Mouse (Mus musculus) G1E (cell line): Measurements from ENCODE around the gene Med6. TPM values are rescaled to one million over a fixed set of nuclear protein-coding genes. Genes with fewer than 3 reads are reported as not detected.

Source experiments
- ATAC-seq: 2 replicates; pipeline ENCODE4 v1.8.0; 2016; ENCODE audit warnings: mild to moderate bottlenecking; ENCODE audit not compliant: insufficient number of reproducible peaks, poor library complexity, low FRiP score, severe bottlenecking; ENCODE audit errors: extremely low read depth
- DNase-seq: peaks from one replicate; pipeline ENCODE4 v3.0.0; 2012; ENCODE audit warnings: low spot score
- H3K27me3 ChIP-seq: 2 replicates; pipeline ENCODE4 v1.6.1; 2012; ENCODE audit warnings: mild to moderate bottlenecking, low read length, inconsistent platforms; ENCODE audit not compliant: insufficient read depth
- H3K36me3 ChIP-seq: replicated peaks from 2 replicates; pipeline ENCODE3; 2012; ENCODE audit warnings: mild to moderate bottlenecking, inconsistent platforms
- H3K4me1 ChIP-seq: 2 replicates; pipeline ENCODE4 v1.6.1; 2012; ENCODE audit warnings: low read depth, low read length, inconsistent platforms, mixed read lengths; ENCODE audit not compliant: insufficient read depth
- H3K4me3 ChIP-seq: 2 replicates; pipeline ENCODE4 v1.5.1; 2012; ENCODE audit warnings: low read depth, mild to moderate bottlenecking, inconsistent platforms, low read length, moderate library complexity, mixed read lengths
- H3K9me3 ChIP-seq: replicated peaks from 2 replicates; pipeline ENCODE4 v1.6.1; 2012; ENCODE audit warnings: inconsistent platforms
- CTCF ChIP-seq: IDR thresholded peaks from 2 replicates; pipeline ENCODE4 v1.5.1; 2012; ENCODE audit warnings: low read depth, low read length, inconsistent platforms, mixed read lengths
- GATA1 ChIP-seq: IDR thresholded peaks from 2 replicates; pipeline ENCODE4 v1.6.1; 2012; ENCODE audit warnings: borderline replicate concordance, low read length, inconsistent platforms, mixed read lengths
- GATA2 ChIP-seq: IDR thresholded peaks from 2 replicates; pipeline ENCODE4 v1.6.1; 2012; ENCODE audit warnings: low read depth, low read length, inconsistent platforms, borderline replicate concordance
- POLR2AphosphoS5 ChIP-seq: IDR thresholded peaks from 2 replicates; pipeline ENCODE4 v1.6.1; 2012; ENCODE audit warnings: low read depth, low read length, inconsistent platforms; ENCODE audit not compliant: insufficient replicate concordance
- TAL1 ChIP-seq: conservative IDR thresholded peaks from 2 replicates; pipeline ENCODE4 v1.6.1; 2012; ENCODE audit warnings: low read depth, low read length, inconsistent platforms, mixed read lengths
- polyA plus RNA-seq: library from polyadenylated mRNA; stranded (reverse); fragments of >175 nt; gene quantifications from 2 replicates; pipeline ENCODE4 v1.2.3, GENCODE M21; 2012
- total RNA-seq, 2 experiments: library from RNA; stranded (forward) in 1 of 2; stranded (reverse) in 1 of 2; fragments of 200-1000 nt in 1 of 2; fragments of >200 nt in 1 of 2; fragmentation: Nextera tagmentation in 1 of 2; gene quantifications; 2 replicates each; pipeline ENCODE4 v1.2.3; 2014 to 2017

Med6 gene
- total and polyA plus RNA-seq, 3 experiments = 4.2 to 180 (median 45.0) TPM

DNA sequence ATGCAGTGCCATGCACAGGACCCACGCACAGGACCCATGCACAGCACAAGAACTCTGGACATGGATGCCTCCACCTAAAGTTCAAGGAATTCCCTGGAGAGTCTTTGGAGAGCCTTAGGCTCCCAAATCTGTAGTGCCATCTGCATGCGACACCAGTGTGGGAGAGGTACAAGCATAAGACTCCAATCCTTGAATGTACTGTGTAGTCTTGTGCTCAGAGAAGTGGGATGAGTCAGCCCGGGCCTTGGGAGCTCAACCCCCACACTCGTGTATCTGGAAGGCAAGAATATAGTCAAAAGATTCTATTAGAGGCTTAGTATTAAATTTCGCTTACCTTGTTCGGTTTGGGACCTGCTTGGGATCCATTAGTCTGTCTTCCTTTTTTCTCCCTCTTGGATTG, 21.0 kb upstream of the Med6 start:
- no peak overlapping the region for H3K4me3 ChIP-seq
- ATAC-seq (no peak), DNase-seq (no peak)
- TF ChIP-seq GATA1 (no peak), TAL1 (no peak), CTCF (no peak), GATA2 (no peak), POLR2AphosphoS5 (no peak)
- peaks cover 19% of the 10 kb centered on the region for H3K27me3 ChIP-seq
- no peaks in the 10 kb centered on the region for H3K9me3 ChIP-seq
- H3K4me1 ChIP-seq = no peaks in the 10 kb centered on the region
- H3K36me3 ChIP-seq = no peaks in the 10 kb centered on the region

DNA sequence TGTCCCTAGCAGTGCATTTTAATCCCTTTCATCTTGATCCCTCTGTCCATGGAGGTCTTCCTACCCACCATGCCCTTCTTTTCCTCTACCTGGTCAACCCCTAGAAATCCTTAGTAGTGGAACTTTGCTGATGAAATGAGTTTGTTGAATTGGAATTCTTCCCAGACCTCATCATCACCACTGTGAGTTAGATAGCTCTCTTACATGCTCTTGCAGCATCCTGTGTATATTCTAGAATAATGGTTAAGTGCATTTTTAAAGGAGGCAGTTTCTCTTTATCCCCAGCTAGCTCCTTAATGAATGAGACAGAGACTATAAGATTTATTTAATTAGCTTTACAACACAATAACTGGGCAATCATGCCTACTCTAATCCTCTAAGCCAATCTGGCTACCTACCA, 14.6 kb upstream of the Med6 start:
- H3K4me1 ChIP-seq = no peaks in the 10 kb centered on the region
- no peak overlapping the region for H3K4me3 ChIP-seq
- TF ChIP-seq GATA1 (no peak), TAL1 (no peak), POLR2AphosphoS5 (no peak), GATA2 (no peak), CTCF (no peak)
- H3K27me3 ChIP-seq = peaks cover 11% of the 10 kb centered on the region
- DNase-seq (no peak), ATAC-seq (no peak)
- no peaks in the 10 kb centered on the region for H3K36me3 ChIP-seq
- H3K9me3 ChIP-seq = no peaks in the 10 kb centered on the region

DNA sequence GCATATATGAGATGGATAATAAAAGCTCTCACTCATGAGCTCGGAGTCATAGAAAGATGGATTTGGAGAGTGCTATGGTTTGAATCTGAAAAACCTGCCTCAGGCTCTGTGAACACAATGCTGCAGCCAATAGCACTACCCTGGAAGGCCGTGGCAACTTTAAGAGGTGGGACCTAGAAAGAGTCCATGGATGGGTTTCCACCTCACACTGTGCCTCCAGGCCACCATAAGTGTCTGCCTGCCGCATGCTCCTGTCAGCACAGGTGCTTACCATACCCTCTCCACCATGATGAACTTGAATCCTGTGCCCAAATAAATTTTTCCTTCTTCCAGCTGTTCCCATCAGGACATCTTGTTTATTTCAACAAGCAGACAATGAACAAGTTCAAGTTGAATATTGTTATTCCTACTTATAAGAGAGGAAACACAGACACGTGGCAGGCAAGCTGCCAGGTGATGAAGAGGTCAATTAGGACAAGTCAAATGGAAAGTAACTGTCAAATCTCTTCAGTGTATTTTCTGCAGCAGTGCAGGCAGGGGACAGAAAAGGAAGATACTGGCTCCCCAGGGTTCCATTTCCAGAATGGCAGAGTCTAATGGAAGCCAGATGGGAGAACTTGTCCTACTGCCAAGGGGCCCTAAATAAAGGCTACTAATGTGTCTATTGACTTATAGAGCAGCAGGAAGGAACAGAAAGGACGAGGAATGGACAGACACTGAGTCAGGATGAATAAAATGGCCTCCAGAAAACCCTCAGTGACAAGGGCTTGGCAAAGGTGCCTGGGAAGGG, 10.4 kb upstream of the Med6 start:
- Histone ChIP-seq H3K36me3 (no peaks in the 10 kb centered on the region), H3K4me1 (peaks cover 2% of the 10 kb centered on the region; the same call in 1 of the 2 replicates), H3K9me3 (no peaks in the 10 kb centered on the region), H3K4me3 (no peak overlapping the region), H3K27me3 (peaks cover 21% of the 10 kb centered on the region)
- TF ChIP-seq GATA2 (no peak), POLR2AphosphoS5 (no peak), CTCF (no peak), GATA1 (no peak), TAL1 (no peak)
- ATAC-seq (no peak), DNase-seq (no peak)

DNA sequence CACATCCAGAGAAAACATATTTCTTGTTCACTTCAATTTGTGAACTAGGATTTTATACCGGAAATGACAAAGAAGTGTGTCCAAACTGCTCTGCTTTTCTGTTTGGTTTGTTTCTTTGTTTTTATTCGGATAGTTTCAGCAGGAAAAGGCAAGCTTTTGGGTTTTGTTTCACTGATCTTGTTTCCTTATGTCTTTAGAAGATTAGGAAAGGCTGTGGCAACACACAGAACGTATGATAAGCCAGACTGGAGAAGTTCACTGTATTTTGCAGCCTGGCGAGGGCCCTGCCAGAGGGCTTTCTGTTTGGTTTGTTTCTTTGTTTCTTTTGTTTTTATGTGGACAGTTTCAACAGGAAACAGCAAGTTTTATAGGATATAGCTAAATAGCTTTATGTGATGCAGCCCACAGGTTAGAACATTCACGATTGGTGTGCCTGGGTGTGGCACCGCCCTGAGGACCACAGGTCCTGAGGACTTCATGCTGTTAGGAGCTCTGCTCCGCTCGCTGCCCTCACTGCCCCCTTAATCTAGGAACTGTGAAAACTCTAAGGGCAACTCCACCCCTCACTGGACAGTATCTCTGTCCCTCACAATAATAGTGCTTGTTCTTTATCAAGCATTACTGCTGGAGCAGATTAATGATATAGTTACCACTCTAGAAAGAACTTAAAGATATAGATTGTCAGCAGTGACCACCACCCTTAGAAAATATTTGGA, 1.9 kb upstream of the Med6 start:
- no peaks in the 10 kb centered on the region for H3K9me3 ChIP-seq
- ATAC-seq = no peak
- H3K27me3 ChIP-seq = peaks cover 14% of the 10 kb centered on the region
- H3K4me1 ChIP-seq = peaks cover 22% of the 10 kb centered on the region
- DNase-seq = no peak
- H3K4me3 ChIP-seq = peak overlapping the region; percentile 10; the same call in 1 of the 2 replicates
- TF ChIP-seq CTCF (no peak), POLR2AphosphoS5 (no peak), GATA1 (no peak), TAL1 (no peak), GATA2 (no peak)
- peaks cover 3% of the 10 kb centered on the region for H3K36me3 ChIP-seq

DNA sequence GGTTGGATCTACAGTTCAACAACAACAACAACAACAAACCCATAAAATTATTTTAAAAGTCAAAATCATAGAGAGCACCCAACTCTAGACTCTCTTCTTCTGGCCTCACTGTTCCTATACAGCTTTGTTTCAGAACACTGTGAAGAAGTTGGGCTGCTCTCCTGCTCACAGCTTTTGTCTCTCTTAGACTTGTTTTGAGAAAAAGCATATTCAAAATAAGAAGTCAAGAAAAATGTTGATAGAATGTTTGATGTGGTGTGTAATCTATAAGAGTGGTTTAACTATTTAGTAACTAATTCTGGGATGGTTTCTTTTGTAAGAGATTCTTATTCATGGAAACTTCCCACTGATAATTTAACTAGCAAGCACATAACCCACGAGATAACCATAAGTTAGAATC, 26.4 kb downstream of the Med6 start, which contains the start of gene Adam21:
Adam21 (minus strand) TSS at position 101 of the 400 bp plus-strand sequence.
- H3K27me3 ChIP-seq = no peaks in the 10 kb centered on the region
- H3K36me3 ChIP-seq = peaks cover 34% of the 10 kb centered on the region
- no peak for ATAC-seq
- peaks cover 13% of the 10 kb centered on the region for H3K4me1 ChIP-seq
- H3K4me3 ChIP-seq = no peak within 1 kb of the TSS; the same call in 1 of the 2 replicates
- no peaks in the 10 kb centered on the region for H3K9me3 ChIP-seq
- no peak for TF ChIP-seq TAL1
- no peak for DNase-seq

DNA sequence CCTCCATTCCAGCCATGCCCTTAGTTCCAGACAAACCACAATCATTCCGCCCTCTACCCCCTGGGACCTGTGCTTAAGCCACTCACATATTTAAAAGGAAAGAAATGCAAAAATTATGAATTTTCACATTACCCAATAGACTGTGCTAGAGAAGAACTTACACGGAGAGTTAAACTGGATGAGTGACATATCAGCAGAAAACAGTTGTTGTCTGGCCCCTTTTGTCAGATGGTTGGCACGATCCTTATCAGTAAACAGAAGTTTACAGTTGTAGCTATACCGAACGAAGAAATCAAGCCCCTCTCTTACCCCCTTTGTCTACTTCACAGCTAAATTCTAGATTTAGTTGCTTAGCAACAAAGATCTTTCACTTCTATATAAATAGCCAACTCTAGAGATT, 26.9 kb downstream of the Med6 start:
- ATAC-seq (peak; percentile 84), DNase-seq (peak; percentile 18)
- TF ChIP-seq CTCF (no peak), GATA2 (no peak), GATA1 (no peak), TAL1 (peak; percentile 65)
- no peak overlapping the region; the same call in 1 of the 2 replicates for H3K4me3 ChIP-seq
- no peaks in the 10 kb centered on the region for H3K9me3 ChIP-seq
- H3K27me3 ChIP-seq = no peaks in the 10 kb centered on the region
- peaks cover 13% of the 10 kb centered on the region for H3K4me1 ChIP-seq
- peaks cover 30% of the 10 kb centered on the region for H3K36me3 ChIP-seq
